Mouse (Mus musculus): ENCODE results near the gene Olfr1156.

The Olfr1156 gene

DNA sequence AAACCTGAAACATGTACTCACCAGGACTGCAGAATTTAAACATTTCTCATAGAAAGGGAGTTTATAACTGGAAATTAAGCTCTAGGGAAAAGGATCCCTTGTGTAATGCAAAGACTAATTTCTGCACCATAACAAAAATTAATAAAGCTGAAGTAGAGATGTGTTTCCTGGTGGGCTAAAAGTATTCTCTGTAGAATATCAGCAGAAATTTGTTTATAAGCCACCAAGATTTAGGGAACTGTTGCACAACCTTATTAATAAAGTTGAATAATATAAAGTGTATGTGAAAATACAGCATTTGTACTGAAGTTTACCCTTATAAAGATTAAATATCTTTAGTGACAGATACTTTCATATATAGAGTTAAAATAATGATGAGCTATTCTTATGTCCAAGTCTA is at the start of gene Olfr1156:
TSS of gene Olfr1156 (minus strand) at position 101 of the 400 bp plus-strand sequence.
- ATAC-seq (ENCODE audit: insufficient number of reproducible peaks, low FRiP score, low TSS enrichment): no peak

DNA sequence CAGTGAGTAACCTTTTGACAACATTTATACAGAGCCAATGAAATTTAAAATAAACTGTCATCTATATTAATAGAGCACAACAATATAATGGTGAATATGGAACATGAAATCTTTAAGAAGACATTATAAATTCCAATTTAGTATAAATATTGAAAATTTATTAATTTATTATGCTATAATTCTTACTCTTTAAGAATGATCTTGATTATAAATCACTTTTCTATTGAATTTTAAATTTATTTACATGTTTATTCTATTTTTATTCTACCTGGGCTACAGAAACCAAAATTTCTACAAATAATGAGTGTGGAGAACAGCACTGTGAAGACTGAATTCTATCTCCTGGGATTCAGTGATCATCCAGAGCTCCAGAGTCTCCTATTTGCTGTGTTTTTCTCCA is 36.9 kb upstream of the Olfr1156 start, which contains the start of gene Olfr1158:
TSS of gene Olfr1158 (plus strand) at position 301 of the 400 bp plus-strand sequence.
- no peak for ATAC-seq (ENCODE audit: insufficient number of reproducible peaks, low FRiP score, low TSS enrichment)

DNA sequence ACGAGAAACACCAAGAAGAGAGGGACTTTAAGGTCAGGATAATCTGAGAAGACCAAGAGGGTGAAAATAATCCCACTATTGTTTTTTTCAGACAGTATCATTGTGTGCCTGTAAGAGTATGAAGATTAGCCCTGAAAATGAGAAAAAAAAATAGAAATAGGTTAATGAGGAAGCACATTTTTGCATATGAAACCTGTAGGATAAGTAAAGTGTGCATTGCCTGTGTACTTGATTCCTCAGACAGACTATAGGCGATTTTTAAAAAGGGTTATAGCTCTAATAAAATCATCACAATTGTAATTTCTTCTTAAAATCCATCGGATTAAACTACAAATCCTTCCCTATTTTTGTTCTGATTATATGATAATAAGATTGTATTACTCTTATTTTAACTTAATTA is 21.7 kb upstream of the Olfr1156 start, which contains the start of gene Olfr74:
TSS of gene Olfr74 (minus strand) at position 101 of the 400 bp plus-strand sequence.
- ATAC-seq (ENCODE audit: insufficient number of reproducible peaks, low FRiP score, low TSS enrichment): no peak

DNA sequence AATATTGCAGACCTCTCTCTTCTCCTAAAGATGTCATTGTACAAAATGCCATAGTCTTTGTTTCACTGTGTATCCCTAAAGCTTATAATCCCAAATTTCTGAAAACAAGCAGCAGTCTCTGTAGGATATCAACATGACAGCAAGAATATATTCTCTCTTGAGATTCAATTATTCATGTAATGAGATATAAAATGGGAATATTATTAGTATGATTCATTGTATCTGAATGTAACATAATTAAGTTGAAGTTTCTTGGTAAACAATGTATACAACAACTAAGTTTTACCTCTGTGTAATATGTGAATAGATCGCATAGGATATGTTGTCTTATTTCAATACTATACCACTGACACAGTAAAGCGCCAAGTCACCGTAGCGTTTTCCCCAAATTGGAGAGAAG is 15.3 kb upstream of the Olfr1156 start, which contains the start of gene Olfr1157:
TSS of gene Olfr1157 (minus strand) at position 101 of the 400 bp plus-strand sequence.
- ATAC-seq (ENCODE audit: insufficient number of reproducible peaks, low FRiP score, low TSS enrichment): no peak

DNA sequence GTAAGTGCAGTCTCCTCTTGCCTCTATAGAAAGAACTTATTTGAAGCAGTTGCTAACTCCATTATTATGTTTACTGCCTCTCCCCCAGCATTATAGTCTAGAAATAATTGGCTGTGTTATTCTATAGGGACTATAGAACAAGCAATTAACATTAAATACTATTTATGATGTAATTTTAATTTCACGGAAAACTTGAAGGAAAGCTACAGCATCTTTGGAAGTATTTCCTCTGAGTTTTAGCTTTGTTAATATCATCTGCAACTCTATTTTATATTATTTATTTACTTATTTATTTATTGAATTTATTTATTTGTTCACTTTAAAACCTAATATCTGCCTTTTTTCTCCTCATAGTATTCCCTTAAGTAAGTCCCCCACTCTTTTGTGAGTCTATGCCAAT is 7.9 kb downstream of the Olfr1156 start, which contains the start of gene Olfr1155:
TSS of gene Olfr1155 (minus strand) at position 101 of the 400 bp plus-strand sequence.
- no peak for ATAC-seq (ENCODE audit: insufficient number of reproducible peaks, low FRiP score, low TSS enrichment)

DNA sequence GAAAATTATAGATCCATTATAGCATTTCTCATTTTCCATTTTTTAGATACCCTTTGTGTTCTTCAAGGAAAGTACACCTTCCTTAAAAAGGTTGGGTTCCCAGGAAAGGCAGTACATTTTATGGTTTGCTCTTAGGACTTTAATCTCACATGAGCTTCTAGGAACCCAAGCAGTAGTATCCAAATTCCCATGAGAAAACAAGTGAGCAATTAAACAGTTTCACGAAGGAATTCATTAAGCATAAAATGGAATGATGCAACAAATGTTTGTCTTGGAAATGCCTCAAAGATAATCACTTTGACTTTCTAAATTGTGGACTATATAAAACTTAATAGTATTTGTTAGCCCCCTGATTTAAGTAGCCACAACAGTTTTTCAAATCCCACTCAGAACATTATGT is 47.8 kb downstream of the Olfr1156 start, which contains the start of gene Olfr1154:
TSS of gene Olfr1154 (minus strand) at position 101 of the 400 bp plus-strand sequence.
- no peak for ATAC-seq (ENCODE audit: insufficient number of reproducible peaks, low FRiP score, low TSS enrichment)
